Mouse (Mus musculus) embryo, embryonic 9.5 days (tissue): Measurements from ENCODE around the gene Grid2ip.
A peak's percentile ranks its signal among the peaks of the same experiment; 100 is the strongest.
"Not testable (repeated sequence)": the region's sequence is repeated elsewhere in the genome, so short reads cannot be mapped to it uniquely, and the experiment has no call there.

Experiments used
- DNase-seq: peaks from one replicate; pipeline ENCODE4 v3.0.0-alpha.2; 2017; ENCODE audit errors: extremely low spot score

Grid2ip gene

GRCm38 (mm10) chr5:143363678-143364615, 6.8 kb downstream of the Grid2ip start:
- DNase-seq, result peak; percentile 80

DNA sequence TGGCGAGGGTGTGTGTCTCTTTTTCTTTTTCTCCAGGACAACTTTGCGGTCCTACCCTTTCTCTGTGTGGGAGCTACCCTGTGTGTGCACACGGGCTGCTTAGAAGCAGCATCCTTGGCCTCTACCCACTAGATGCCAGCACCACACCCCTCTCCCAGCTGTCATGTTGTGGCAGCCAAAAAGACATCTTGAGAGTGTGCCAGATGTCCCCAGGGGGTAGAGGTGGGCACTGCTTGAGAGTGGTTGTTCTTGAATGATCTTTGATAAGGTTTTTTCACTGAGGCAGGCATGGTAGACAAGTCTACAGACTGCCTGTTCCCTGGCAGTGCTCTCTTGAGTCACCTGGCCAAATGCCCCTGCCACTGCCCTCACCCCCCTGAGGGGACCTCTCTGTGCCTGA, 10.8 kb downstream of the Grid2ip start:
- DNase-seq, result no peak

DNA sequence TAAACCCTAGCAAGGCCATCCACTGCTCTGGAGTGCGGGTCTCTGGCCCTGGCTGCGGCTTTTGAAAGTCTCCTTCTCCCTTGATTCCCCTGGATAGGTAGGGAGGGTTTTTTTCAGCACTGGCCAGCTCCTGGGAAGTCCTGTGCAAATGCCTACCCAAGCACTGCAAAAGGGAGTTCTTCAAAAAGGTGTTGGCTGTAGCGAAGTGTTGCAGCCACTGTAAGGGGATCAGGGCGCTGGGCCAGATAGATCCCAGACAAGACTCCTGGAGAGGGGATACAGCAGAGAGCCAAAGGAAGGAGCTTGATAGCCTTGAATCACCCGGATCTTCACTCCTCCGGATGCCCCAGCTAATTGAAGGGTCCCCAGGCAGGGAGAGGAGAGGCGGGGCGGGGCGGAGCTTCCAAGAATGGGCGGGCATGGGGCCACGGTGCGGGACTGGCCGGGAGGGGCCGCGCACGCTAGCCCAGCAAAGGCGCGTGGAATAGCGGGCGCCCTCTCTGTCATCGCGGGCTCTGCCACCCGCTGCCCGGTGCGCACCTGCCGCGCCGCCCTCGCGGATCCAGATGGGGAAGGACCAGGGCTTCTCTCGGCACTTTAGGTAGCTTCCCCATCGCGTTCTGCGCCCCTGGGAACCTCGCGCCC, 12.6 kb downstream of the Grid2ip start:
- peak; percentile 15 for DNase-seq

DNA sequence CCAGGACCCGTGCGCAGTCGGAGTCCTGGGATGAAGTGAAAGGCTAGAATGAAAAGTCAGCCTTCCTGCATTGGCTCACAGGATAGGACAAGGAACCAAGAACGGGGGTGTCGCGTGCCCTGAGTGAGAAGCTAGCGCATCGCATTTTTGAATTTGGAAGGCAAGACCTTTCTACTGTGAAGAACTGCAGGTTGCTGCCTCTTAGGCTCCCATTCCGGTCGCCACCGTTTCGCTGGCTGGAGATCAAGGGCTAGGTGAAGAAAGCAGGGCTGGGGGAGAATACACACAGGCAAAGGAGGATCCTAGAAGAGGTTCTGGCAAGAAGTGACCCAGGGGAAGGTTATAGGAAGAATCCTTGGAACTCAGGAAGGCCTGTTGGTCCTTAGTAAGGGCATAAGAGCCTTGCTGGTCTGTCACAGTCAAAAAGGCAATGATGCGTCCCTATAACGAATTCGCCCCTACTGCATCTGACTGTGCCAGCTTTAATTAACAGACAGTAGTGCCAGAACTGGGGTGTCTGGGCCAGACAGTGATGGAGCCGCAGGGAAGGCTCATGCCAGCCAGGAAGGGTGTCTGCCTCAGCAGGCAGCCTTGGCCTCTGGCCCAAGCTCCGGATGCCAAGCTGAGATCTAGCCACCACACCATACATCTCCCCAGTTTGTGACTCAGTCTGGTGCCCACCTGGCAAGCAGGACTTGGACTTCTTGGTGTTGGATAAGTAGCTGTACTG, 13.4 kb downstream of the Grid2ip start:
- DNase-seq, result no peak

DNA sequence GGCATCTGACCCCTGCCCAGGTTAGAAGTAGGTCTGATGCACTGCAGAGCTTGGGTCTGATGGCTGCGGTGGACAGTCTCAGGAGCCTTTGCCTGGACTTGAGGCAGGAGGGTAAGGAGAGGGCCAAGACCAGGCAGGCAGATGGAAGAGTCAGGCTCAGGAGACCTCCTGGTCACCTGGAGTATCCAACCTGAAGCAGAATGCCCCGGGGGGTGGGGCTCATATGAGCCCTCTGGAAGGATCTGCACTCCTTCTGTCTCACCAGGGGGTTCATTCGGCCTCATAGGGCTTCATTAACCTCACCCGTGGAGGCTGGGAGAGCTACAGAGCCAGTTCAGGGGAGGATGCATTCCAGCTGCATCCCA, 14.0 kb downstream of the Grid2ip start:
- no peak for DNase-seq

DNA sequence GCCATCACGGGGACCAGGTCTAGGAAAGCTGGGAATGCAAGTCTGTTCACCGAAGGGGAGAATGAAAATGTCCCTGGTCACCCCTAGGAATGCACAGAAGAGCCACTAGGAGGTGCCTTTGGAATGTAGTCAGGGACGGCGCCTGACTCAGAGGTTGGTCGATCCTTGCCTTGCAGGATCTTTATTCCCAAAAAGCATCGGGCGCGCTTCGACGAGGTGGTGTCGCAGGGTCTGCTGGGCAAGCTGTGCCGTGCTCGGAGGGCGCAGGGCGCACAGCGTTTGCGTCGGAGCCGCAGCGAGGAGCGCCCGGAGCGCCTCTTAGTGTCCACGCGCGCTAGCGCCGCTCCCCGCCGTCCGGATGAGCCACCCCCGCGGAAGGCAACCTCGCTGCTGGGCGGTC, 15.7 kb downstream of the Grid2ip start:
- peak; percentile 37 for DNase-seq

- DNase-seq, result peak; percentile 70
Observed at GRCm38 (mm10) chr5:143375242-143375641, 18.1 kb downstream of the Grid2ip start.

- no peak for DNase-seq
Observed at GRCm38 (mm10) chr5:143376156-143376555, 19.0 kb downstream of the Grid2ip start.

DNA sequence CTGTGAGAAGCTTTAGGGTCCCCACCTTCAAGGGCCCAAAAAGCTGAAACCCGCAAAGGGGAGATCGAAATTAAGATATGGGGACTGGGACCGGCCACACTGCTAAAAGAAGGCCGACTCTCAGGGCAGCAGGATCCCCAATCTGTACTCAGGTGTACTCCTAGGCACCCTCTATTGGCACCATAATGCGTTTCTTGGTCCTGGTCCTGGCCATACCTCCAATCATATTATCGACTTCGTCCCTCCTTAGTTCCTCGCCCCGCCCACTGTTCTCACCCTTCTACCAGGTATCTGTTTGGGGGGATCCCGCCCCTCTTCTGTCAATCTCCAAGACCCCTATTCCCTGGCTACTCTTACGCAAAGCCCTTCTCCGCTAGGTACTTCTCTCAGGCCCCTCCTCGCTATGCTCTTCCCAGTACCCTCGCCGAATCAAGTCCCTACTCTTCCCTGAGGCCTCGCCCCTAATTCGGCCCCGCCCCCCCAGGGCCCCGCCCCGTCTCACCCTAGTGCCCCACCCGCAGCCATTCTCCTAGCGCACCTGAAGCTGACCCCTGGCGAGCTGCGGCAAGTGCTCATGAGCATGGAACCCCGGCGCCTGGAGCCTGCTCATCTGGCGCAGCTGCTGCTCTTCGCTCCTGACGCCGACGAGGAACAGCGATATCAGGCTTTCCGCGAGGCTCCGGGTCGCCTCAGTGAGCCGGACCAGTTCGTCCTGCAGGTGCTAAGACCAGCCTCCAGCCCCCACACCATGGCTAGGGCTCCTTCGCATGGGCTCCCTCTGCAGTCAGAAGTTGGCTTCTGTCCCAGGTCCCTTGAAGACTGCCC, 29.9 kb downstream of the Grid2ip start:
- DNase-seq, result peak; percentile 49

- DNase-seq, result no peak
Observed at GRCm38 (mm10) chr5:143394184-143394583, 37.0 kb downstream of the Grid2ip start.

DNA sequence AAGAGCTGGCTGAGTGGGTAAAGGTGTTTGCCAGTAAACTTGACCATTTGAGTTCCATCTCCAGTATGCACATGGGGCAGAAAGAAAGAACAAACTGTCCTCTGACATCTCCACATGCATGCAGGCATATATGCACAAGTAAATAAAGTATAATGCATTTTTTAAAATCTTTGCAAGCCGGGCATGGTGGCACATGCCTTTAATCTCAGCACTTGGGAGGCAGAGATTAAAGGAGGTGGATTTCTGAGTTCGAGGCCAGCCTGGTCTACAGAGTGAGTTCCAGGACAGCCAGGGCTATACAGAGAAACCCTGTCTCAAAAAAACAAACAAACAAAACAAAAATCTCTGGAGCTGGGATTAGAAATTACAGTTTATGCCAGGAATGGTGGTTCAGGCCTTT, 37.8 kb downstream of the Grid2ip start:
- not testable (repeated sequence) for DNase-seq

GRCm38 (mm10) chr5:143395649-143396048, 38.5 kb downstream of the Grid2ip start:
- peak; percentile 19 for DNase-seq

DNA sequence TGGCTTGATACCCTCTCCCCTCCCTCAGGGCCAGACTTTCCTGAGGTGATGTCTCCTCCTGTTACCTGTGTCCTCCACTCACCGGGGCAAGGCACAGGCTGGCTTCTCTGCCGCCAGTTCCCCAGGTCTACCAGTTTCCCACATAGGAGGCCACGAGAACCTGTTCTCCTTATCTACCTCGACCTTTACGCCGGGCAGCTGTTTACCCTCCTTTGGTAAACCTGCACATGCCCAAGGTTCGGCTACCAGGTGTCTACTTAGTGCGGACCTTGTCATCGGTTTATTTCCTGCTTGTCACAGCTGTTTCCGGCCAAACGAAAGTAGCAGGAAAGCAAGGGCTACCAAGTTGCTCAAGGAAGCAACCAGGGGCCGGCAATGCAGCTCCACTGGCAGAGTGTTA, 43.4 kb downstream of the Grid2ip start:
- DNase-seq, result no peak

DNA sequence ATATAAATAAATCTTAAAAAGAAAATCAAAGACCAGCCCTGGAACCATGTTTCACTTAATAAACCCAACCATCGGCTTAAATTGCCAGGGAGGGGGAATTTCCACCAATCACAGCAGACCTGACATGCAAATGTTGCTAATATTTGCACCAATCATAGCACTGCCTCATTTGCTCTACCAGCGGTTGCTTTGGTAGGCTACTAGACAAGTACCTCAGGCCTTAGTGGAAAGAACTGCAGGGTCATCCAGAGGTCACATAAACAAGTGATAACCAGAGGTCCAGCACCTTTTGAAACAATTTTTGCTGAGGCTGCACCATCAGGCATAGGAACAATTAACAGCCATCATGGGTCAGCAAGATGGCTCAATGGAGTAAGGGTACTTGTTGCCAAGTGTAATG, 44.4 kb downstream of the Grid2ip start:
- no peak for DNase-seq

- peak; percentile 90 for DNase-seq
Observed at GRCm38 (mm10) chr5:143403221-143404147, 46.3 kb downstream of the Grid2ip start, which contains the start of gene Kdelr2. Kdelr2 (plus strand) TSS chr5:143403838.

DNA sequence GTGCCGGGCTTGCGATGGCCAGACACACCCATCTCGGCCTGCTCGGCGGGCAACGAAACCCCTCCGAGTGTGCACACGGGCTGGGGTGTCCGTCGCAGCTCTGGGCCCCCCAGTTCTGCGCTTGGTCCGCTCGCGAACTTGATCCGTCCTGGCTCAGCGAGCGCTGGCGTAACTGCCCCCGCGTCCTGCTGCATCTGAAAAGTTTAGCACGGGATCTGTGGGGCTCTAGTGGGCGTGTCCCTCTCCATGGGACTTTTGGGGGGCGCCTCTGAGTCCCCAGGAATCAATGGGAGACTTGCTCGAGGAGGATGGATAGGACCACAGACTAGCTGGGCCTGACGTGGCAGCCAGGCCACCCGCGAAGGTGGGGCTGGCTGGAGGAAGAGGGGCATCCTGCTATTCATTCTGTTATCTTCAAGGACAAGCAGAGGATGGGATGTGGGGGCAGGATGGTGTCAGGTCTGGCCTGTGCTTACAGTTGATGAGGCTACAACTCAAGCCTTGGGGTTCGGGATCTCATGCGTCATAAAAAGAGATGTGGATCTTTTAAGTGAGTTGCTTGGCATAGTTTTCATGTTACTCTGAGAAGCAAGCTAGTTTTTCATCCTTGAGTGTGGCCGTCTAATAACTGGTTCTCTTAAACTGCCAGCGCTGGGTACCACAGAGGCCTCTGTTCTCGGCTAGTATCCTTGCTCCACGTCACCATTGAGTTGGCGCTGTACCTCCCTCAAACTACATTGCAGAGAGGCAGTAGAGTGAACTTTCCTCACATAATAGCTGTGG, 47.2 kb downstream of the Grid2ip start:
- no peak for DNase-seq

GRCm38 (mm10) chr5:143405200-143405599, 48.1 kb downstream of the Grid2ip start:
- no peak for DNase-seq

DNA sequence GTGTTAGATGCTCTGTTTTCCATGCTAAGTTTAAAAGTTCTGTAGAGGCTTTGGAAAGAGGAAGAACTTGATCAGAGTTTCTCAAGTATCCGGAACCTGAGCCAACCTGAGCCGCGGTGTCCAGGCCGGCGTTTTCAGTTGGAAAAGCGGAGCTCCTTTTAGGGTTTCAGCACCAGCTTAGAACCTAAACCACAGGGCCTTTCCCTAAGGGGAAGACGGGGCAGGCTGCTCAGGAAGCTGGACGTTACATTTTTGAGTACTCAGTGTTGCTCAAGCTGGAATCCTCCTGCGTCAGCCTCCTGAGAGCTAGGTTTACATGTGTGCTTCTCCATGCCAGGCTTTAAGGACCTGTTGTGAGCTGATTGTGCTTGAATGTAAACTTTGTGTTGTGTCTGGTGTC, 49.4 kb downstream of the Grid2ip start:
- DNase-seq, result no peak

- DNase-seq, result no peak
Observed at GRCm38 (mm10) chr5:143409239-143409638, 52.1 kb downstream of the Grid2ip start.
